Mouse (Mus musculus): ENCODE measurements at regions not wholly inside any gene's neighbourhood (a gene's known extent, or its start where the extent isn't known, plus 50 kb on each side); places are given as distances from the start of the nearest gene placed in this dataset.

GRCm38 (mm10) chr3:21218936-21219335, 852.0 kb upstream of the Agtr1b start:
- 81% methylated on average over 1 of the region's 1 CpGs for WGBS
- no peak overlapping the region for H3K27ac ChIP-seq (ENCODE audit: insufficient read depth, low read depth, low read length)
- no peaks in the 10 kb centered on the region for H3K27me3 ChIP-seq (replicated peaks; ENCODE audit: control insufficient read depth, insufficient read depth, low read length)
- TF ChIP-seq POLR2A (IDR thresholded peaks at IDR 0.05; ENCODE audit: low read depth, low read length): no peak
- no peak for TF ChIP-seq CTCF (conservative IDR thresholded peaks at IDR 0.05; ENCODE audit: insufficient read depth, insufficient read length, low read depth, low read length)
- no peaks in the 10 kb centered on the region for H3K4me1 ChIP-seq (ENCODE audit: control insufficient read depth, insufficient read depth, low read length)
- H3K4me3 ChIP-seq (ENCODE audit: insufficient read depth, low read depth, low read length): no peak overlapping the region
- no peaks in the 10 kb centered on the region for H3K36me3 ChIP-seq (ENCODE audit: control insufficient read depth, insufficient read depth, low read length)
- no peak for DNase-seq

DNA sequence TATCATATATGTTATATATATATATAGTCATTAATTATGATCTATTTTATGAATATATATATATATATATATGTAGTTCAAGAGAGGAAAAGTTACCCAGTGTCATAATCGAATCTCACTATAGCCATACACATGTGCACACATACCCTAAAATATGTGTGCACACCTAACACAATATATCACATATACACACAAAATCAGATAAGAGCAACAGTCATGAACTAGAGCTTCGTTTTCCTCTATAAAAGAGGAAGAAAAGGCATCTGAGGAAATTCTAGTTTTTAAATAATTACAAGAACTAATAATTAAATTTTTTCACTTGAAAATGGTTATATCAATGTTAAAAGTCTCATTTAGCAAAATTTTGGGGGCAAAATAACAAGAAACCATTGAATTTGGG, 835.3 kb upstream of the Tbl1xr1 start:
- H3K36me3 ChIP-seq (ENCODE audit: control insufficient read depth, insufficient read depth, low read length): no peaks in the 10 kb centered on the region
- no peak overlapping the region for H3K27ac ChIP-seq (ENCODE audit: insufficient read depth, low read depth, low read length)
- H3K27me3 ChIP-seq (replicated peaks; ENCODE audit: control insufficient read depth, insufficient read depth, low read length): no peaks in the 10 kb centered on the region
- no peak for DNase-seq
- no peaks in the 10 kb centered on the region for H3K4me1 ChIP-seq (ENCODE audit: control insufficient read depth, insufficient read depth, low read length)
- TF ChIP-seq POLR2A (IDR thresholded peaks at IDR 0.05; ENCODE audit: low read depth, low read length): no peak
- no peak for TF ChIP-seq CTCF (conservative IDR thresholded peaks at IDR 0.05; ENCODE audit: insufficient read depth, insufficient read length, low read depth, low read length)
- WGBS: 93% methylated on average over 2 of the region's 2 CpGs
- no peak overlapping the region for H3K4me3 ChIP-seq (ENCODE audit: insufficient read depth, low read depth, low read length)

DNA sequence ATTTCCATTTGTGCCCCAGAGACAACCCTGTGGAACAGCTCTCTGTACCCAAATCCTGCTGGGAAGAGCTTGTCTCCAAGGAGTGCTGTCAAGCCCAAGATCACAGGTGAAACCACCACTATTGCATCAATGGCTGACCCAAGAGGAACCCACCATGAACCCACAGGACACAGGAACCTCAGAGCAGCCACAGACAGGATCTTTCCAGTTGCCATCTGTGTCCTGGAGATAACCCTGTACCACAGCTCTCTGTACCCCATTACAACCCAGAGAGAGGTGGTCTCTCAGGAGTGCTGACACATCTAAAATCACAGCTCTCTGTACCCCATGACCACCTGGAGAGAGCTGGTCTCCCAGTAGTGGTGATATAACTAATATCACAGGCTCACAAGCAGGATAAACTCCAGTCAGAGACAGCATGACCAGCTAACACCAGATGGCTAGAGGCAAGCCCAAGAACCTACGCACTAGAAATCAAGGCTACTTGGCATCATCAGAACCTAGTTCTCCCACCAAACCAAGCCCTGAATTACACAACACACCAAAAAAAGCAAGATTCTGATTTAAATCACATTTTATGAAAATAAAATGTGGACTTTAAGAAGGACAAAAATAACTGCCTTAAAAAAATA, 820.2 kb upstream of the Tbl1xr1 start:
- no peaks in the 10 kb centered on the region for H3K4me1 ChIP-seq (ENCODE audit: control insufficient read depth, insufficient read depth, low read length)
- no peak overlapping the region for H3K4me3 ChIP-seq (ENCODE audit: insufficient read depth, low read depth, low read length)
- WGBS: 94% methylated on average over 1 of the region's 1 CpGs
- H3K36me3 ChIP-seq (ENCODE audit: control insufficient read depth, insufficient read depth, low read length): no peaks in the 10 kb centered on the region
- no peaks in the 10 kb centered on the region for H3K27me3 ChIP-seq (replicated peaks; ENCODE audit: control insufficient read depth, insufficient read depth, low read length)
- H3K27ac ChIP-seq (ENCODE audit: insufficient read depth, low read depth, low read length): no peak overlapping the region
- no peak for DNase-seq
- TF ChIP-seq POLR2A (IDR thresholded peaks at IDR 0.05; ENCODE audit: low read depth, low read length) (no peak), CTCF (conservative IDR thresholded peaks at IDR 0.05; ENCODE audit: insufficient read depth, insufficient read length, low read depth, low read length) (no peak)

DNA sequence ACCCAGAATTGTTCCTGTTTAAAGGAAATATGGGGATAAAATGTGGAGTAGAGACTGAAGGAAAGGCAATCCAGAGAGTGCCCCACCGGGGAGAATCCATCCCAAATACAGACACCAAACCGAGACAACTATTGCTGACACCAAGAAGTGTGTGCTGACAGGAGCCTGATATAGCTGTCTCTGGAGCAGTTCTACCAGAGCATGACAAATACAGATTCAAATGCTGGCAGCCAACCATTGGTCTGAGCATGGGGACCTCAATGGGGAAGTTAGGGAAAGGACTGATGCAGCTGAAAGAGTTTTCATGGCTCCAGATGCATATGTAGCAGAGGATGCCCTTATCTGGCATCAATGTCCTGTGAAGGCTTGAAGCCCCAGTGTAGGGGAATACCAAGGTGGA, 813.1 kb upstream of the Tbl1xr1 start:
- Histone ChIP-seq H3K36me3 (ENCODE audit: control insufficient read depth, insufficient read depth, low read length) (no peaks in the 10 kb centered on the region), H3K27me3 (replicated peaks; ENCODE audit: control insufficient read depth, insufficient read depth, low read length) (no peaks in the 10 kb centered on the region), H3K4me1 (ENCODE audit: control insufficient read depth, insufficient read depth, low read length) (no peaks in the 10 kb centered on the region), H3K27ac (ENCODE audit: insufficient read depth, low read depth, low read length) (no peak overlapping the region), H3K4me3 (ENCODE audit: insufficient read depth, low read depth, low read length) (no peak overlapping the region)
- TF ChIP-seq CTCF (conservative IDR thresholded peaks at IDR 0.05; ENCODE audit: insufficient read depth, insufficient read length, low read depth, low read length) (no peak), POLR2A (IDR thresholded peaks at IDR 0.05; ENCODE audit: low read depth, low read length) (no peak)
- WGBS: 98% methylated on average over 2 of the region's 2 CpGs
- DNase-seq: no peak

GRCm38 (mm10) chr3:21265491-21265890, 811.0 kb upstream of the Tbl1xr1 start:
- WGBS: 52% methylated on average over 2 of the region's 2 CpGs
- TF ChIP-seq POLR2A (IDR thresholded peaks at IDR 0.05; ENCODE audit: low read depth, low read length) (no peak), CTCF (conservative IDR thresholded peaks at IDR 0.05; ENCODE audit: insufficient read depth, insufficient read length, low read depth, low read length) (no peak)

DNA sequence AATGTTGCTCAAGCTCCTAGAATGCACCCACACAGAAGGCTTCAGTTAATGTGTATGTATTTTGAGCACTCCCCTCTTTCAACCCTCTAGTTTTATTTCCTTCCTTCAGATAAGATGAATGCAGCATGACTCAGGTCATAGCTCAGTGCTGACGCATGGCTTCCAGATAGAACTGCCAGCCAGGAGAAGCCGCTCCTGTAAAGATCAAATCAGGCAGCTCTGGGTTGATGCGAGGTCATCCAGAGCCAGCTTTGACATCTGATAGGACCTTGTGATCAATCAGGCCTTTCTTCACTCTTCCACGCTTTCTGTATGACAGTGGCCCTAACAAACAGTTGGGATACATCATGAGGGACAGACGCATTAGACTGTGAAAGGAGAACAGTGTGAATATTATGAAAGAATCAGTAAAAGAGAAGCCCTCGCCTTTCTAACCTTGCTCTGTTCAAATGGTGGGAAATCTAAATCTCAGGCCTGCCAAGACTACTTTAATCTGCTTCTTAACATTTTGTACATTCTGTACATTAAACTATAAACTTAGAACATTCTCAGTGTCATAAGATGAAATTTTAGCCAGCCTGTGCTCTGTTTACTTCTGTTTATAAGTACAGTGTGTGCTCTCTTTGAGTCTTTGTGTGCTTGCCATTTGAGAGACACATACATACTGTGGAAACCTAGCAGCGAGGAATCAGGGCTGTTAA, 807.9 kb upstream of the Tbl1xr1 start:
- Histone ChIP-seq H3K4me1 (ENCODE audit: control insufficient read depth, insufficient read depth, low read length) (no peaks in the 10 kb centered on the region), H3K4me3 (ENCODE audit: insufficient read depth, low read depth, low read length) (no peak overlapping the region), H3K27me3 (replicated peaks; ENCODE audit: control insufficient read depth, insufficient read depth, low read length) (no peaks in the 10 kb centered on the region), H3K36me3 (ENCODE audit: control insufficient read depth, insufficient read depth, low read length) (no peaks in the 10 kb centered on the region), H3K27ac (ENCODE audit: insufficient read depth, low read depth, low read length) (no peak overlapping the region)
- WGBS: 55% methylated on average over 7 of the region's 7 CpGs
- DNase-seq: no peak
- TF ChIP-seq CTCF (conservative IDR thresholded peaks at IDR 0.05; ENCODE audit: insufficient read depth, insufficient read length, low read depth, low read length): no peak
- TF ChIP-seq POLR2A (IDR thresholded peaks at IDR 0.05; ENCODE audit: low read depth, low read length): no peak

More at GRCm38 (mm10) chr3:21265491-21265890, 811.0 kb upstream of the Tbl1xr1 start:
- H3K4me3 ChIP-seq (ENCODE audit: insufficient read depth, low read depth, low read length): no peak overlapping the region
- H3K27ac ChIP-seq (ENCODE audit: insufficient read depth, low read depth, low read length): no peak overlapping the region
- DNase-seq: no peak
- H3K4me1 ChIP-seq (ENCODE audit: control insufficient read depth, insufficient read depth, low read length): no peaks in the 10 kb centered on the region
- no peaks in the 10 kb centered on the region for H3K27me3 ChIP-seq (replicated peaks; ENCODE audit: control insufficient read depth, insufficient read depth, low read length)
- H3K36me3 ChIP-seq (ENCODE audit: control insufficient read depth, insufficient read depth, low read length): no peaks in the 10 kb centered on the region

DNA sequence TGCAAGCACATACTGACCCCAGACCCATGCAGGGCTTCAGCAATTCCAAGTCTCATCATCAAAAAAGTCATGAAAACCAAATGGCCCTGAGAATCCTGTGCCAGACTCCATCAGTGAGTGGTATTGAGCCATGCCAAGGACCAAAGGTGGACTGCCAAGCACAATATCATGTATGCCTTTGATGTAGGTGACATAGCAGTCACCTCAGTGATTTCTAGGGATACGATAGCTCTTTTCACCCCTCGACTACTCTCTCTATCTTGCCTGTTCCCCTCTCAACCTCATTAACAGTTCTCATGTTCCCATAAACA, 807.4 kb upstream of the Tbl1xr1 start:
- TF ChIP-seq POLR2A (IDR thresholded peaks at IDR 0.05; ENCODE audit: low read depth, low read length) (no peak), CTCF (conservative IDR thresholded peaks at IDR 0.05; ENCODE audit: insufficient read depth, insufficient read length, low read depth, low read length) (no peak)
- DNase-seq: no peak
- Histone ChIP-seq H3K27ac (ENCODE audit: insufficient read depth, low read depth, low read length) (no peak overlapping the region), H3K36me3 (ENCODE audit: control insufficient read depth, insufficient read depth, low read length) (no peaks in the 10 kb centered on the region), H3K4me3 (ENCODE audit: insufficient read depth, low read depth, low read length) (no peak overlapping the region), H3K27me3 (replicated peaks; ENCODE audit: control insufficient read depth, insufficient read depth, low read length) (no peaks in the 10 kb centered on the region), H3K4me1 (ENCODE audit: control insufficient read depth, insufficient read depth, low read length) (no peaks in the 10 kb centered on the region)
- 57% methylated on average over 2 of the region's 2 CpGs for WGBS

Measured in kidney, adult 2 months (tissue).